Mouse (Mus musculus): ENCODE measurements at regions not wholly inside any gene's neighbourhood (a gene's known extent, or its start where the extent isn't known, plus 50 kb on each side); places are given as distances from the start of the nearest gene placed in this dataset.

DNA sequence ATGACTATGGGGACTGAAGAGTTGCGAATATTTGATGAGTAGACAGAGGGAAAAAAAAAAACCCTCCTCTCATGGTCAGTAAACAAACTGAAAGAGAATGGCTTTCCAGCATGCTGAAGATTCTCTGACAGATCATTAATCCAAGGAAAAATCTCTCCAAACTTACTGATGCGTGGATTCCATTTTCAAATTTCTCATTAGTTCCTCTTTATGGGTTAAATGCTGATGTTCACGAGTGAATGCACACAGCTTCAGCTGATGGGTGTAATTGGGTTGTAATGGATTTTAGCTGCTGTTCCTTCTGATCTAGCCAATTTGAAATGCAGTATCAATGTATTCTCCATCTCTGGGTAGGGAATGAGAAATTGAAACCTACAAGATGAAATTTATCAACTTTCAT is 2945.6 kb upstream of the 5930422O12Rik start:
- intact Hi-C loops (cut with DNase I), result no loop called here

DNA sequence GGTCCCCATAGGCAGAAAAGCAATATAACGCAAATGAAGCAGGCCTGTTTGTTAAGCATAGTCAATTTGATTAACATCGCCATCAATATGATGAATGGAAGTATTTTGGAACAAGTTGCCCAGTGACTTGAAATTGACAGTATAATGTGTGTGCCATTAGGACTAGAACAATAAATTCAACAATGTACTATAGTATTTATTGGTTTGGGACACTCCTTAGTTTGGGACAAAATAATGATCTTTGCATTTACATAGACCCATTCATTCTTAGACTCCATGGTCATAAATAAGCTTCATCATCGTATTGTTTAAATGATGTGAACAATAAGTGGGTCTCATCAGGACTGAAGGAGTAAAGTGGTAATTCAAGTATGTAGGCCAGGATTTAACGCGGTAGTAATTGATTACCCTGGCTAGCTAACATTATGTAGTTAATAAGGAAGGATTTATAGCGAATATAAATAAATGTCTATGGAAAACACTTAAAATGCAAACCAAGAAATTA is 2933.6 kb upstream of the 5930422O12Rik start:
- intact Hi-C loops (cut with DNase I), result no loop called here

DNA sequence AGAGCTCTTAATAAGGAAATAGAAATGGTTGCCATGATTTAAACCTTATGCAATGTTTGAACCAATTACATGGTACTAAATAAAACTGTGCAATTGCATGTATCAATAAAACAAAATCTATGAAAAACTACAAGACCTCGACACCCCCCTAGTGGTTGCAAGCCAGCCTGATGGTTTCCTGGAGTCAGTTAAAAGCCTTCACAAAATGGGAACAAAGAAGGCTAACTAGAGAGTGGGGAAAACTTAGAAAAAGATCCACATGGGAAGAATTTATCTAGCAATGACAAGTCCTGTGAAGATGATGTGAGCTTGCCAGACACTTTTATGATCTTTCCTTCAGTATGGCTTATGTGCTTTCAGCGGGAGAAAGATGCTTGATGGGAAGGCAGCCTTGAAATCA is 2926.3 kb upstream of the 5930422O12Rik start:
- intact Hi-C loops (cut with DNase I), result no loop called here

DNA sequence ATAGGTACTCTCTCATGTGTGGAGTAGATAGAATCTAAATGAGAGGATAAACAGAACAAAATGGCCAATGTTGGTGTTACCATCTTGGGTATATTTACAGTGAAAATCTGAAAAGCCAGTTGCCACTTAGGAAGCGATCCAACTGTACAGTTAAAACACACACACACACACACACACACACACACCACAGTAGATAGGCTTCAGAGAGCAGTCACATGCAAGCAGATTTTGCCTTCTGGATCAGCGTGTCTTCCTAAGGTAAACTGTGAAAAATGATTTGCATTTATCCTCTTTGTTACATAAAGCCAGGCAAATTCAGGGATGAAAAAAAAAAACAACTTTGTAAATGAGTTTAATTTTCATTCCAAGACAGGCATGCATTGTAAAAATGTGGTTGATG is 2917.2 kb upstream of the 5930422O12Rik start:
- intact Hi-C loops (cut with DNase I), result no loop called here

DNA sequence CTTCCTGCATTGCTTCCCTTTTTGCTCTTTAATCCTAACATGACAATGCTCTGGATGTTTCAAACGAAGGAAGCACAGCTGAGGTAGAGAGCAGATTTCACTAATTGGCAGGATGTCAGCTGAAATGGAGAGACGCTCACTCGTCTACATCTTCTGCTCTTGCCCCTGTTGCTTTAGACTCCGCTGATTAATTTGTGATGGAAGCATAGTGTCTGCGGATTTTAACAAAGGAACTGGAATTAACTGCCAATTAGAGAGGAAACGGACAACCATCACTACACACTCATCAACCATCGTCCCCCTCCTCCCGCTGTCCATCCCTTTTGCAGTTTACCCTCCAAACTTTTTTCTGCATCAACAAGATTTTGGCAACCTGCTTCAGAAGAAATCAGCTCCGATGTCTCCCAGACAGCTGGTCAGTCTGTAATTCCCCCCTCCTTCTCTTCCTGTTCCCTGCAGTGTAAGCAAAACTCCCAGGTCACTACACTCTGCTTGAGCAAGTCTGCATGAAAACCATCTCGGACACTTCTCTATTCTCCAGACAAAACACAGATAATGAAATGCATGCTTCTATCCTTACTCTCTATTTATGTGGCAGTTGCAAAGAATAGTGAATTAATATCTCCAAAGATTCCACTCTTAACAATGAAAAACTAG is 2905.6 kb upstream of the 5930422O12Rik start:
- intact Hi-C loops (cut with DNase I), result loop anchor here (10.0 kb wide), 1 partner anchor 512 kb away; no protein-coding TSS in a partner anchor

DNA sequence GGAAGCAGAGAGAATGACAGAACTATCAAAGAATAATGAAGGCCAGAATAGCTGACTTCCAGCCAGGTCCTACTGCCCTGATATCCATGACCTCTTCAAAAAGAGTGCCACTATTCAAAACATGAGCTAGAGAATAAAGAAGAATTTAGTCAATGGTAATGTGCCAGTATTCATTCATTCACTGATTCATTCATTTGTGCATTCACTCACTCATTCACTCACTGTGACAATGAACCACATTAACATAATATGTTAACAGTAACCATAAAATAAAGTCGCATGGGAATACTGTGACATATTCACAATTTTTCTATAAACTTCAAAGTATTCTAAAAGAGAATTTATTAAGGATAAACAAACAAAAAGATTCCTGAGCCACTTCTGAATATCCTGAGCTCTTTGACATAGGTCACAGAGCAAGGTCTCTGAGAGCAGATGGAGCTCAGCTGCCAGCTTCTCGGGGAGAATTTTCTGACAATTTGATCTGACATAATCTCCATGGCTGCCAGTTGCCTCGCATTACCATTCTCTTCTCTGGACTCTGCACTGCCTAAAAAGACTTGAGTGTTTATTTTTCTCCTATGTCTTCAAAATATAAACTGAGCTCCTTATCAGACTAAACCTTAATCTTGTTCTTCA is 2895.5 kb upstream of the 5930422O12Rik start:
- intact Hi-C loops (cut with DNase I), result no loop called here

DNA sequence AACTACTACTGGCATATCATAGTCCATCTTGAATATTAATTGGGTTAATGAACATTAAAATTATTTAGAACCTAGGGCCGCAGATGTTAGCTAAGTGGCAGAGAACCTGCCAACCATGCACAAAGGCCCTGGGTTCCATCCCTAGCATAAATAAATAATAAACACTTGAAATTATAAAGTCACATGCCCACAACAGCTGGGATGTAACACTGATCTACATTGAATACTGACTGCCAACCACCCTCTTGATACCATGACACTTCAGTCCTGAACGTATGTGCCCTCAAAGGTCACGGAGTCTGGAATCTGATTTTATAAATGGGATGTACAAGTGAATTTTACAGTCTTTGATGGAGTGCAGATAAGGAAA is 2895.0 kb upstream of the 5930422O12Rik start:
- intact Hi-C loops (cut with DNase I), result no loop called here

DNA sequence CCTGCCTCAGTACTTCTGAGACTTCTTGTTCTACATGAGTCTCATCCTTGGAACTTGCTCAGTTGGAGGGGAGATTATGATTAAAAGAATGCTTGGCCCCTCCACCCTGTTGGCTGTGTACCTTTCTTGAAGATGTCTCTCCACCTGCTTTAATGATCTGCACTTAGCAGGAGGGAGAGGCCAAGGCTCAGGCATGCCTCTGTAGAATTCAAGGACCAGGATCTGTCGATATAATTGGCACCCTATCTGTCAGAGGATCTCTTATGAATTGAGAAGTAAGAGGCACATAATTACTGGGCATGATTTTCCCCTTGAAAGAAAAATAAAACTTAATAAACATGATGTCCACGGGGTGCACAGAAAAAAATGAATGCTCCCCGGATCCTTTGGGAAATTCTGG is 2893.1 kb upstream of the 5930422O12Rik start:
- intact Hi-C loops (cut with DNase I), result no loop called here

DNA sequence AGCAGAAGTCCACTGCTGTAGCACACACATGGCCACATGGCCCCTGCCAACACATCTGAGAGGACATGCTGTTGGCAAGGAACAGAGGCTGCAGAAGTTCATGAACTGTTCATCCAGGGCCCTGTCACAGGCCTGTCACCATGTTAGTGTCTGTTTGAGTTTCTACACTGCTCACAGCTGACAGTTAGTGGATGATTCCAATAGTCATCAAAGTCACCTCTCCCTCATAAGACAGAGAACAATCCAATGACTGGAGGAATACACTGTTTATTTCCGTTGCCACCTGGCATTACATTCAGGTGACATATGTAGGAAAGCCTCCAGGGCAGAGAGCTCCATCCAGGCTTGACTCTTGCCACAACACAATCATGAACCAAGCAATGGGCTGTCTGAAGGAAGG is 2886.3 kb upstream of the 5930422O12Rik start:
- intact Hi-C loops (cut with DNase I), result no loop called here

DNA sequence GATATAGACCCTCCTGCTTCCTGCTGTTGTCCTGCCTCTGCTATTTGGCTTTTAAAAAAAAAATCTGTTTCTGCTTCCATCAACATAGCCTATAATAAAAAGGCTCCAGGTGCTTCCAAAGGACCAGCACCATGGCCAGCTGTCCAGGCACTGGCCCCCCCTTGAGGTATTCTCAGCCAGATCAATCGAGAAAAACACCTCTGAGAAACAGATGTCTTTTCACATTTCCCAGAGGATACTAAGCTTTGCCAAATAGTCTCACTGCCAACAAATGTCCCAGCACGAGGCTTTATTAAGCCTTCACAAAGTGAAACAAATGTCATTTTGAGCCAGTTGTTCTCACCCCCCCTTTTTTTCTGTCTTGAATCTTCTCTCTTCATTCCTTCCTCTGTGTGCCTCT is 2880.7 kb upstream of the 5930422O12Rik start:
- intact Hi-C loops (cut with DNase I), result no loop called here

DNA sequence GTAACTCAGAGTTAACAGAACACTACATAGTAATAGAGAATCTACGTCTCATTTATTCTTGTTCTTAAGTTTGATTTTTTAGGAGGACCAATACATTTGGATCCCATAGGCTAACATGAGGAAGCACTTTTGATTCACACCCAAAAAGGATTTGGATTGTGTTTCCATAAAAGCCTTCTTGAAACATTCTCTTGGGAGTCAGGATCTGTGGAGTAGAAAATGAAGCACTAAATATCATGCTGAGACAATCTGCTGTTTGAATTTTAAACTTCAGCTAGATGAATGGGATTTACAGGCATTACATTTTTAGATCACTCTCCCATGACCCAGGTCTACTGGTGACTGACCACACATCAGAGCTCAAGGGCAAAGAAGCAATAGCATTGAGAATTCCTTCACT is 2877.5 kb upstream of the 5930422O12Rik start:
- intact Hi-C loops (cut with DNase I), result no loop called here

DNA sequence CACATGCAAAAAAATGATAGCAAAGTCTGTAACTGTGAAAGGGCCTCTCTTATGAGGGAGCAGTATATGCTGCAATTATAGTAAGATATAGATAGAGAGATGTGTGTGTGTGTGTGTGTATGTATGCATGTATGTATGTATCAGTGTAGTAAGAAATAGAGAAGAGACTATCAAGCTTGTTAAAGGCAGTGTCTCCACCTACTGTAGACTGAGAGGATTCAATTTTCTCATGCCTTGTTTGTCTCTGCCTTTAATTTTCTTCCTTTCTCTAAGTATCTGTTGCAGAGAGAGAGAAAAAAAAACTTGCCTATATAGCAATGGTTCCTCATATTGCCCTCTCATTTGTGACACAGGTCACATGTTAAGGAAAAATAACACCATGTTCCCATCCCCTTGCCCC is 2871.1 kb upstream of the 5930422O12Rik start:
- intact Hi-C loops (cut with DNase I), result no loop called here

DNA sequence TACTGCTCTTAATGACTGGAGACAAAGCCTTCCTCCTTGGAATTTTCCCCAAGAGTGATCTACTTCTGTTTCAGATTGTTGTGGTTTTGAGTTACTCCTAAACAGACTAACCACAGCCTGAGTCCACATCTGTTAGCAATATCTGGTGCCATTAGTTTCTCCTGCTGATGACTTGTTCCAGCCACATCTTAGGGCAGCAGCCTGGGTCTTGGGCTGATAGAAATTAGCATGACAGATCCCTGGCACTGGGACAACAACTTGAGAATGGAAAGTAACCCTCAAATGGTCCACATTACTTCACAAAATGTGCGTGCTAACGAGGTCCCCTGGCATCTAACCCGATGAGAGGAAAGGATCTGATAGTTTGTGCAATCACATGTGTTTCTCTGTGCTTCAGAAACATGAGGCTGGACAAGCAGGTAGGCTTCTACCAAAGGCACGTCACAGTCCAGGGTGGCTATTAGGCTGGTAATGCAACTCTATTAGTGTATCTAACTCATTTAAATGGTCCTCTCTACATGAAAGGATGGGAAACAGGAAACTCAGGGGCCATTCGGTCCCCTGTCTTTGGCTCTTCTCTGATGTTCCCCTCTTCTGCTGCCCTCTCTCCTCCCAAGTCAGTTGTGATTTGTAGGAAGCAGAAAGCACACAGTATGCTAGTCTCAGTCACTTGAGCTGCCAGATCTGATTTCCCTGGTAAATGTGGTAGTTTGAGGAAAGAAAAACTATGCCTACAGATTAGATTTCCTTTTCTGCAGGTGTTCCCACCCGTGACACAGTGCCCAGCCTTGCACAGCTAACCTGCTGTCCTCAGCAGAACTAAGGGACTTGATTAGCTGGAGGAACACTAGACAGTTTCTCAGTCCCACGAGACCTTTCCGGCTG is 2866.9 kb upstream of the 5930422O12Rik start:
- intact Hi-C loops (cut with DNase I), result no loop called here

DNA sequence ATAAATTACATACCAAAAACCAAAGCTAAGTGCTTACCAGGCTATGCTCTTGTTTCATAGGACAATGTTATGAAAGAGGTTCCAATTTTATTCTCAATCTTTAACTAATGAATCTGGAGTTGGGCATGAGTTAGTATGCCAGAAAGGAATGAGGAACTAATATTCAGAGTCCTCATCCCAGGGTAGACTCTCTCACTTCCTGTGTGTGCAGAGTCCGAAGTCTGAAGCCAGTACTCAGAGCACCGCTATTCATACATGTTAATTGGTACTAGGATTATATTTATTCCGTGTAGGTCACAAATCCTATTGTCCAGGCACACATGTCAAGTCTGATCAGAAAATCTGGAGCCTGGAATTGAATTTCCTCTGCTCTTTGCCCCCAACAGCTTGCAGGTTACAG is 2858.7 kb upstream of the 5930422O12Rik start:
- intact Hi-C loops (cut with DNase I), result no loop called here

DNA sequence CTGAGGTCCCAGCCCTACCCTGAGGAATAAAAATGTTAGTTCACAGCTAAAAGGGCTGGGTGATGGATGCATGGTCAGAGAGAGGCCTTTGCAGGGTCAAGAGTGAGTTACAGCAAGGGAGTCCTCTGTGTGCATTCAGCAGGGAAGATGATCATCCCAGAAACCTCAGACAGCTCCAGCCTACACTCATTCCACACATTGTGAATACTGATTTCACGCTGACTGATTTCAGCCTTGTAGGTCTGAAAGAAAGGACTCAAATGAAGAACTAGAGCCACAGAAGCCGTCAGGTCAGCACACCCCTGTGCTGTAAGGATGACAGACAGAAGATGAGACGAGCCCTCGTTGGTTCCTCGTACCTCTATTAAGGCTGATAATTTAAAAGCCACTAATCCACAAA is 2858.0 kb upstream of the 5930422O12Rik start:
- intact Hi-C loops (cut with DNase I), result no loop called here

DNA sequence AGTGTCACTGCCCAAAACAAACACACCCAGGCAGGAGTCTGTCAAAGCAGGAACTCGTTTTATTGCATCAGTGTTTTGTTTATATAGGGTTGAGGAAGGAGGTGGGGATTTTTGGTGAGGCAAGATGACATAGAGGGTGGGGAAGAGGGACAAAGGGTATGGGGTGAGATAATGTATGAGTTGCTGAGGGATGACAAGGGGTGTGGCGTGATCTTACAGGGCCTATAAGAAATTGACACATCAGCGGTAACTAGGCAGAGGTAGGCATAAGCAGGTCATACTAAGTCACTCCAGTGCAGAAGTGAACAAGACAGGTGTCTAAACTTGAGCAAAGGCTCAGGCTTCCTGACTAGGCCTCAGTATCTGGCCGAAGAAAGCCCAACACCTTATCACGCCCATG is 2841.0 kb upstream of the 5930422O12Rik start:
- intact Hi-C loops (cut with DNase I), result no loop called here

DNA sequence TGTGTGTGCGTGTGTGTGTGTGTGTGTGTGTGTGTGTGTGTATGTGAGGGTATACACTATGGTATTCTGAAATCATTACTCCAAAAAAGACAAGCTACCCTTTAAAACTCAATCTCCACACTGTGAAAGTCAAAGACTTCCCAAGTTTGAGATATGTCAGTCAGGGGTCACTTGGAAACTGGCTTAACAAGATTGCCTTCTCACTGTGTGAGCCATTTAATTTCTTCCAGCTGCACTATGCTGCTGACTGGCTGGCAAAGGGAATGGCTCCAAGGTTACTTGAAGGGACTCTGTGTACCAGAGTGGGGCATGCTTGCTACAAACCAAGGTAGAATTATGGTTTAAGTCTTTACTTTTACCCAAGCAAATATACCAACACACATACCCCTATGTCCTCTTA is 2826.1 kb upstream of the 5930422O12Rik start:
- intact Hi-C loops (cut with DNase I), result no loop called here

DNA sequence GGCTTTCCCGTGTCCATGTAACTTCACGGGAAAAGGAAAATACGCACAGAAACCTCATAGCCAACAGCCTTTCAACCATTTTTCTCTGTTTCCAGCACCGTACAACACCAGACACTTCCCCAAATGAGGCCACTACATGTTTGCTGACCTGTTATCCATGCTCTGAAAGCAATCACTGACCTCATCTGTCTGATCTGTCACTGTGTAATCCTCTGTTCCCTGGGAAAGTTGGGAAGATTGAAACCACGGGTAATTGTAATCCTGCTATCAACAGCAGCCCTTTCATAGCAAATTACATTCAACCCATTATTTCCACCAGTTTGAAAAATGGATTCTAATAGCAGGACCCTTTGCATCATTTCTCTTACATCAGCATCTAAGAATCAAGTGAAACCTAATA is 2798.2 kb upstream of the 5930422O12Rik start:
- intact Hi-C loops (cut with DNase I), result no loop called here

DNA sequence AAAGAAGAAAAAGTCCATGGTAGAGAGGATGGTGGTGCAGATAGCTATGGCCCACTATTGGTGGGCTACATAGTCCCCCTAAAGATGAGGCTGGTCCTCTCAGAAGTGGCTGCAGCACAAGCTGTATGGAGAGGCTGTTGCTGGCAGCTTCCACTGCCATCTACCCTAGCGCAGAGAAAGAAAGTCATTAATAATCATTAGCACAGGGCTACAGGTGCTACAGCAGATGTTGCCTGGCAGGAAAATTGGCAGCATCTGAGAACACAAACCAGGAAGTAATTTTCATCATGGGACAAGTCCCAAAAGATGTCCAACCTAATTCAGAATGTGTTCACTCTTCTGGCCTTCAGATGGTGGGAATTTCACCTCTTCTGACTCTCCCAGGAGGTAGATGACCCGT is 2791.7 kb upstream of the 5930422O12Rik start:
- intact Hi-C loops (cut with DNase I), result no loop called here

DNA sequence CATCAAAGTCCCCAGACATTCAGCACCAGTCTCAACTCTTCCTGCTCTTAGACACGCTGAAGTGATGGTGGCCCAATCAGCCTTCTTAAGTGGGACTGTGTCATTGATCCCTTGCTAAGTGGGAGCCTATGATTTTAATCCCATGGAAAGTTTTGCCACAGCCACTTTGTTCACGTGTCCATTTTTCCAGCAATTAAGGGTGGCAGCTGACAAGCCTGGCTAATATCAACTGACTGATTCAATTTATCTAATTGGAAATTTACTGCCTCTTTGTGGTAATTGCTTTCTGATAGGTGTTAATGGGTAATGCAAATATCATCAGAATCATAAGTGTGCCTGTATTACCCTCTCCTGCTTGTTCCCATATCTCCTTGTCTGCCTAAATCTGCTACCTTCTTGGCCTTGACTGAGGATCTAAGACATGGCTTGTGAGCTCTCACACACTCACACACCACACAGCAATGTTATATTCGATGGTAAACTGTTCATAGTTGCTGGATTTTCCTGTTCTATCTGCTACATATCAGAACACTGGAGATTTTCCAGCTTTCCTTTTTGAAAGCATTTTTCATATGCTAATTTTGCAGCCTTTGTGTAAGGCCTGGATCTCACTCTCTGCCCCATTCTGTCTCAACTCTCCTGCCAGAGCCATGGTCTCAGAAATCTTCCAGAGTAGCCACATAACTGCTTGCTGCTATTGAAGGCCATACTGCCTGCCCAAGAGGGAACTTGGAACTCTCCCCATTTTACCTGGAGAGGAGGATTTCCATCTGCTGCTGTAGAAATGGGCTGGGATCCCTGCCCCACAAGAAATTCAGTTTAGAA is 2785.4 kb upstream of the 5930422O12Rik start:
- intact Hi-C loops (cut with DNase I), result no loop called here

DNA sequence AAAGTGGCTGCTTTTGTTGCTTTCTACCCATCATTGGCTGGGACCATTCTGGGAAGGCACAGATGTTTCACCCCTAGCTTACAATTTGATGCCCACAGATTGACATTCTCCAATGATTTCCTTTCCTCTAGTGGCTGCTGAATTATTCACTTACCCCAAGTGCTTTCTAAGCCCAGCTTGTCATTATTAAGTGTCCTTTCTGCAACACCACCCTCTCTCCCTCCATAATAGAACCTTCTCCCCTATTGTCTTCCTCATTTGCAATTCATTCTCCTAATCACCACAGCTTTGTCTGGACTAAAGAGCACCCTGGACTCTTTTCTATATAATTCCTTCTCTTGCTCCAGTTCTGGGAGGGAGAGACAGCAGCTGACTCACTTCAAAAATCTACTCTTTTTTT is 2780.0 kb upstream of the 5930422O12Rik start:
- intact Hi-C loops (cut with DNase I), result no loop called here

Data from adrenal gland (tissue).